Mouse (Mus musculus): ENCODE data around the gene Cux1. TPM values are rescaled to one million over a fixed set of nuclear protein-coding genes. Genes with fewer than 3 reads are reported as not detected.
"Not testable (repeated sequence)": the region's sequence is repeated elsewhere in the genome, so short reads cannot be mapped to it uniquely, and the experiment has no call there.

Cux1 gene
- polyA plus RNA-seq, 1 experiment from 2014 or later = 109 TPM

DNA sequence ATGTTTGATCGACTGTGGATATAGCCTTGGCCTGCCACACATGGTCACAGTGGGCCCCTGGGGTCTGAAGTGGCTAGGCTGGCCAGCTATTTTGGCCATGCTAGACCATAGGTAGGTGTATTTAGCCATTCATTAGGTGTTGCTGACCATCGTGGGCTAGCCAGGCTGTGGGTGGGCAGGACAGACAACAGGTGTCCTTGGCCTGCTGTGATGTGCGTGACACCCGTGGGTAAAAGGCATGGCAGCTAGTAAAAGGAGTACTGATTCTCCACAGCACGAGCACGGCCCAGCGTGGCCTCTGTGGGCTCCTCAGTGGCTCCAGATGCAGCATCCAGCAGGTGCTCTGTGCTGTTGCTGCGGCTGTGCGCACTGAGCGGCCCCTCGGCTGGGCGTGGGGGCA, 348.7 kb downstream of the Cux1 start:
- Histone ChIP-seq H3K36me3 (ENCODE audit: control insufficient read depth, insufficient read depth, low read length) (0 out of 2 replicates have a peak, but pooled peaks cover 5% of the 10 kb centered on the region), H3K9me3 (ENCODE audit: control insufficient read depth, low read length) (no peaks in the 10 kb centered on the region), H3K4me3 (ENCODE audit: low read depth, low read length) (no peak overlapping the region), H3K4me1 (ENCODE audit: control insufficient read depth, insufficient read depth, low read length) (no peaks in the 10 kb centered on the region), H3K27ac (ENCODE audit: low read depth, low read length) (no peak overlapping the region), H3K9ac (ENCODE audit: low read length) (no peak overlapping the region), H3K4me2 (ENCODE audit: low read depth) (no peak overlapping the region), H3K27me3 (ENCODE audit: control insufficient read depth, insufficient read depth, low read length) (no peaks in the 10 kb centered on the region)
- 82% methylated on average over 12 of the region's 12 CpGs for WGBS
- DNase-seq (ENCODE audit: low spot score) = no peak
- no peak for ATAC-seq (ENCODE audit: insufficient read depth, low FRiP score, low TSS enrichment)

- H3K27ac ChIP-seq (ENCODE audit: low read depth, low read length) = no peak overlapping the region
- no peak overlapping the region for H3K9ac ChIP-seq (ENCODE audit: low read length)
- H3K9me3 ChIP-seq (ENCODE audit: control insufficient read depth, low read length) = no peaks in the 10 kb centered on the region
- ATAC-seq (ENCODE audit: insufficient read depth, low FRiP score, low TSS enrichment) (no peak), DNase-seq (ENCODE audit: low spot score) (no peak)
- no peak overlapping the region for H3K4me3 ChIP-seq (ENCODE audit: low read depth, low read length)
- no peaks in the 10 kb centered on the region for H3K27me3 ChIP-seq (ENCODE audit: control insufficient read depth, insufficient read depth, low read length)
- H3K36me3 ChIP-seq (ENCODE audit: control insufficient read depth, insufficient read depth, low read length) = 0 out of 2 replicates have a peak, but pooled peaks cover 5% of the 10 kb centered on the region
- no peak overlapping the region for H3K4me2 ChIP-seq (ENCODE audit: low read depth)
- no peaks in the 10 kb centered on the region for H3K4me1 ChIP-seq (ENCODE audit: control insufficient read depth, insufficient read depth, low read length)
- WGBS = 78% methylated on average over 4 of the region's 4 CpGs
Measured at GRCm38 (mm10) chr5:136217932-136218381, 349.3 kb downstream of the Cux1 start.

GRCm38 (mm10) chr5:136217004-136217665, 350.2 kb downstream of the Cux1 start:
- DNase-seq (ENCODE audit: low spot score) (peak; percentile 11), ATAC-seq (ENCODE audit: insufficient read depth, low FRiP score, low TSS enrichment) (no peak)
- Histone ChIP-seq H3K4me3 (ENCODE audit: low read depth, low read length) (no peak overlapping the region), H3K4me2 (ENCODE audit: low read depth) (no peak overlapping the region), H3K9ac (ENCODE audit: low read length) (no peak overlapping the region), H3K9me3 (ENCODE audit: control insufficient read depth, low read length) (no peaks in the 10 kb centered on the region), H3K27me3 (ENCODE audit: control insufficient read depth, insufficient read depth, low read length) (no peaks in the 10 kb centered on the region), H3K27ac (ENCODE audit: low read depth, low read length) (no peak overlapping the region), H3K4me1 (ENCODE audit: control insufficient read depth, insufficient read depth, low read length) (no peaks in the 10 kb centered on the region), H3K36me3 (ENCODE audit: control insufficient read depth, insufficient read depth, low read length) (0 out of 2 replicates have a peak, but pooled peaks cover 5% of the 10 kb centered on the region)
- 87% methylated on average over 18 of the region's 18 CpGs for WGBS

GRCm38 (mm10) chr5:136215958-136216357, 351.3 kb downstream of the Cux1 start:
- H3K4me1 ChIP-seq (ENCODE audit: control insufficient read depth, insufficient read depth, low read length) = no peaks in the 10 kb centered on the region

GRCm38 (mm10) chr5:136215211-136215610, 352.1 kb downstream of the Cux1 start:
- Histone ChIP-seq H3K4me1 (ENCODE audit: control insufficient read depth, insufficient read depth, low read length) (no peaks in the 10 kb centered on the region), H3K27me3 (ENCODE audit: control insufficient read depth, insufficient read depth, low read length) (no peaks in the 10 kb centered on the region), H3K9me3 (ENCODE audit: control insufficient read depth, low read length) (no peaks in the 10 kb centered on the region), H3K9ac (ENCODE audit: low read length) (no peak overlapping the region), H3K4me2 (ENCODE audit: low read depth) (no peak overlapping the region), H3K4me3 (ENCODE audit: low read depth, low read length) (no peak overlapping the region), H3K36me3 (ENCODE audit: control insufficient read depth, insufficient read depth, low read length) (0 out of 2 replicates have a peak, but pooled peaks cover 3% of the 10 kb centered on the region), H3K27ac (ENCODE audit: low read depth, low read length) (no peak overlapping the region)
- DNase-seq (ENCODE audit: low spot score) (peak; percentile 8), ATAC-seq (ENCODE audit: insufficient read depth, low FRiP score, low TSS enrichment) (no peak)
- whole genome bisulfite sequencing = 87% methylated on average over 3 of the region's 3 CpGs

More at GRCm38 (mm10) chr5:136215958-136216357, 351.3 kb downstream of the Cux1 start:
- no peaks in the 10 kb centered on the region for H3K9me3 ChIP-seq (ENCODE audit: control insufficient read depth, low read length)
- DNase-seq (ENCODE audit: low spot score) (no peak), ATAC-seq (ENCODE audit: insufficient read depth, low FRiP score, low TSS enrichment) (no peak)
- no peak overlapping the region for H3K9ac ChIP-seq (ENCODE audit: low read length)
- H3K27ac ChIP-seq (ENCODE audit: low read depth, low read length) = no peak overlapping the region
- H3K36me3 ChIP-seq (ENCODE audit: control insufficient read depth, insufficient read depth, low read length) = 0 out of 2 replicates have a peak, but pooled peaks cover 4% of the 10 kb centered on the region
- H3K4me3 ChIP-seq (ENCODE audit: low read depth, low read length) = no peak overlapping the region
- H3K4me2 ChIP-seq (ENCODE audit: low read depth) = no peak overlapping the region
- no peaks in the 10 kb centered on the region for H3K27me3 ChIP-seq (ENCODE audit: control insufficient read depth, insufficient read depth, low read length)
- WGBS = 91% methylated on average over 5 of the region's 5 CpGs

DNA sequence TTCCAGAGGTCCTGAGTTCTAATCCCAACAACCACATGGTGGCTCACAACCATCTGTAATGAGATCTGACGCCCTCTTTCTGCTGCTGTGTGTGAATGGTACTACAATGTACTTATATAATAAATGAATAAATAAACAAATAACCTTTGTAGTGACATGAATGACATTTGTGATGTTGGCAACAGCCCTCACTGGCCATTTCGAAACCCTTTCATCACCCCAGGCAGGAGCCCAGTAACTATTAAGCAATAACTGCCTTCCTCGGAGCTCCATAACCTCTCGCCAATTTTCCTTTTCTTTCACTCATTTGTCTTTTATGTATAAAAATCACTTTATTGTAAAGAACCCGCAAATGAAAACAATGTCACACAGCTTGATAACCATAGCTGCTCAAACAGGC, 353.6 kb downstream of the Cux1 start:
- ATAC-seq (ENCODE audit: insufficient read depth, low FRiP score, low TSS enrichment) = no peak
- Histone ChIP-seq H3K4me2 (ENCODE audit: low read depth) (no peak overlapping the region), H3K9ac (ENCODE audit: low read length) (no peak overlapping the region), H3K27me3 (ENCODE audit: control insufficient read depth, insufficient read depth, low read length) (no peaks in the 10 kb centered on the region), H3K4me3 (ENCODE audit: low read depth, low read length) (no peak overlapping the region), H3K9me3 (ENCODE audit: control insufficient read depth, low read length) (no peaks in the 10 kb centered on the region), H3K4me1 (ENCODE audit: control insufficient read depth, insufficient read depth, low read length) (no peaks in the 10 kb centered on the region), H3K27ac (ENCODE audit: low read depth, low read length) (no peak overlapping the region), H3K36me3 (ENCODE audit: control insufficient read depth, insufficient read depth, low read length) (0 out of 2 replicates have a peak, but pooled peaks cover 3% of the 10 kb centered on the region)
- no peak for DNase-seq (ENCODE audit: low spot score)
- 82% methylated on average over 5 of the region's 5 CpGs for WGBS

DNA sequence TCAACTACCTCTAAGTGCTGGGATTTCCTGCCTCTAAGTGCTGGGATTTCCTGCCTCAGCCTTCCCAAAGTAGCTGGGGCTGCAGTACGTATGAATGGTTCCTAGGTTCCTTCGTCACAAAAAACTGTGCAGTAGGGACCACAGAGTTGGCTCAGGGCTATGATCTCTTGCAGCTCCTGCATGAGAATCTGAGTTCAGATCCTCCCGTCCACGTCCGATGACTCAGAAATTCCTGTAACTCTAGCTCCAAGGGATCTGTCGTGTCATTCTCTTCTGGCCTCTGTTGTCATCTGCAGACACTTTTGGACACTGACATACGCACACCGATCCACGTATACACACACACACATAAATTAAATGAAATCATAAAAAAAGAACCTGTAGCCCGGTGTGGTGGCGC, 354.6 kb downstream of the Cux1 start:
- 92% methylated on average over 11 of the region's 11 CpGs for WGBS
- Histone ChIP-seq H3K9me3 (ENCODE audit: control insufficient read depth, low read length) (no peaks in the 10 kb centered on the region), H3K27me3 (ENCODE audit: control insufficient read depth, insufficient read depth, low read length) (no peaks in the 10 kb centered on the region), H3K4me3 (ENCODE audit: low read depth, low read length) (no peak overlapping the region), H3K4me1 (ENCODE audit: control insufficient read depth, insufficient read depth, low read length) (no peaks in the 10 kb centered on the region), H3K27ac (ENCODE audit: low read depth, low read length) (no peak overlapping the region), H3K36me3 (ENCODE audit: control insufficient read depth, insufficient read depth, low read length) (no peaks in the 10 kb centered on the region), H3K4me2 (ENCODE audit: low read depth) (no peak overlapping the region), H3K9ac (ENCODE audit: low read length) (no peak overlapping the region)
- ATAC-seq (ENCODE audit: insufficient read depth, low FRiP score, low TSS enrichment) = no peak
- DNase-seq (ENCODE audit: low spot score) = no peak

DNA sequence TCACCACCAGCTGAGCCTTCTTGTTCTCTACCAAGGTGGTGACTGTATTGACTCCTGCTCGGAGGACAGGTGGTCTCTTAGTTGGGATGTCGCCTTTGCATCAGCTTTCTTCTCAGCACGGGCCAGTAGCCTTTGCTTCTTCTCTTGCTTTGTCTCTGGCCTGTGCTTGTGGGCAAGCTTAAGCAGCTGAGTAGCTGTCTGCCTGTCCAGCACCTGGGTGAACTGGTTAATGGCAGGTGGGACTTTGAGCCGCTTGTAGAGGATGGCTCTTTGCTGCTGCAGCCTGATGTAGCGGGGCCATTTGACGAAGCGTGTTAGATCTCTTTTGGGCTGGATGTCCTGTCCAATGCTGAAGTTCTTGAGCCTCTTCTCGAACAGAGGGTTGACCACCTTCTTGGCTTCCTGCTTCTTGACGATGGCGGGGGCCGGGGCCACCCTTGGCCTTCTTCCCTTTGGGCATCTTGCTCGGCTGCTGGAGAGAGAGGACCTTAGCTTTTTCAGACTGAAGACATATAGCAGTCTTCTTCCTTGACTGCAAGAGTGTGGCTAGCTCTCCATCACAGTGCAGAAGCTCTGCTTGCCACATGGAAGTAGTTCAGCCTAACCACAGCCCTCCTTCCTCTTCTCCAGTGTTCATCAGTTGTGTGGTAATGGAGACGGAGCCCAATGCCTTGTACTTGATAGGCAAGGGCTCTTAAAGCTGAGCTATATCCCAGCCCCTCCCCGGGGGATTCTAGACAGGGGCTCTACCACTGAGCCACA, 355.8 kb downstream of the Cux1 start:
- not testable (repeated sequence) for H3K9me3 ChIP-seq (ENCODE audit: control insufficient read depth, low read length); H3K4me2 ChIP-seq (ENCODE audit: low read depth); DNase-seq (ENCODE audit: low spot score); H3K36me3 ChIP-seq (ENCODE audit: control insufficient read depth, insufficient read depth, low read length); ATAC-seq (ENCODE audit: insufficient read depth, low FRiP score, low TSS enrichment); H3K4me3 ChIP-seq (ENCODE audit: low read depth, low read length); H3K27ac ChIP-seq (ENCODE audit: low read depth, low read length); H3K27me3 ChIP-seq (ENCODE audit: control insufficient read depth, insufficient read depth, low read length); H3K9ac ChIP-seq (ENCODE audit: low read length); H3K4me1 ChIP-seq (ENCODE audit: control insufficient read depth, insufficient read depth, low read length)
- 90% methylated on average over 14 of the region's 14 CpGs for WGBS
